Mouse (Mus musculus) hindlimb bud, embryonic 11.5 days (tissue): ENCODE measurements at regions not wholly inside any gene's neighbourhood (a gene's known extent, or its start where the extent isn't known, plus 50 kb on each side); places are given as distances from the start of the nearest gene placed in this dataset.
"Not testable (repeated sequence)": the region's sequence is repeated elsewhere in the genome, so short reads cannot be mapped to it uniquely, and the experiment has no call there.

Source experiments
- DNase-seq: peaks from one replicate; pipeline ENCODE4 v3.0.0-alpha.2; 2012; ENCODE audit warnings: low read depth, low spot score; ENCODE audit errors: extremely low spot score

DNA sequence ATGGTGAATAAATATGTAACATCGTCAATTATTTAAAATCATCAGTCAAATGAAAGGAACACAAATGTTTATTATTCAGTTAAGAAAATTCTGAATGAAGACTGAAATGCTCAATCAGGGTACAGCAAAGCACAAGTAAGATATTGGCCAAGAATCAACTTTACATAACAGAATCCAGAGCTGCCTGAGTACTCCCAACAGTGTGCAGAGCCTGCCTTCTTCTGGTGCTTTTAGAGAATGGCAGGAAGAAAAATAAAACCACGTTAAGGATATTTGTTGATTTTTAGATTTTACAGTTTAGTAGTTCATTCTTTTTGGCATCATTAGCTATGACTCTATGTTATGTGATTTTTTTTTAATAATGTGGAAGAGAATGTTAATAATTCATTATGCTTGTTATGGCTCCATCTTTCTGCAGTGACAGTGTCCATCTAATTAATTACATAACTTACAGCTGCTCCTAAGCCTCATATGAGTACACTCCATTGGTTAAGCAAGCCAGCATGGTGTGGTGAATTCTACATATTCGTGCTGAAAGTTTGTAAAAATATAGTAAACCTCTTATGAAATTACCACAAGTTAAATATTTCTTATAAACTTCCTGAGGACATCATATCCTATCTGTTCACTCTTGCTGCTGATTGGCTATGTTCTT, 579.0 kb downstream of the Kcna4 start:
- no peak for DNase-seq

DNA sequence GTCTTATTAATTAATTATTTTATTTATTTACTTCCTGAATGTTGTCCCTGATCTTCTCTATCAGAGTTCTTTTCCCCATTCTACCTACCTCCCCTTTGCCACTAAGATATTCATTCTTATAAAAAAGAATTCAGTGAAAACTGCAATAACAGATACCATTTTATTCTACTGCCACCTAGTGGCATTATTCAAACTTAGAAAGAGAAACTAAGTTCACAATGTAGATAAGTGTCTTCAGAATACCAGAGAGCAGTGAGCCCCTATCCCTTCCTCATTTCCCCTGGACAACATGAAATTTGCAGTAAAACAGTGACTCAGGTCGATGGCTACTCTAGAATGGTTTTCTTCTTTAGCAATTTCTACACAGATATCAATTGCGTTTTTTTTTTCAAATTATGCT, 589.2 kb downstream of the Kcna4 start:
- DNase-seq: peak; percentile 8

DNA sequence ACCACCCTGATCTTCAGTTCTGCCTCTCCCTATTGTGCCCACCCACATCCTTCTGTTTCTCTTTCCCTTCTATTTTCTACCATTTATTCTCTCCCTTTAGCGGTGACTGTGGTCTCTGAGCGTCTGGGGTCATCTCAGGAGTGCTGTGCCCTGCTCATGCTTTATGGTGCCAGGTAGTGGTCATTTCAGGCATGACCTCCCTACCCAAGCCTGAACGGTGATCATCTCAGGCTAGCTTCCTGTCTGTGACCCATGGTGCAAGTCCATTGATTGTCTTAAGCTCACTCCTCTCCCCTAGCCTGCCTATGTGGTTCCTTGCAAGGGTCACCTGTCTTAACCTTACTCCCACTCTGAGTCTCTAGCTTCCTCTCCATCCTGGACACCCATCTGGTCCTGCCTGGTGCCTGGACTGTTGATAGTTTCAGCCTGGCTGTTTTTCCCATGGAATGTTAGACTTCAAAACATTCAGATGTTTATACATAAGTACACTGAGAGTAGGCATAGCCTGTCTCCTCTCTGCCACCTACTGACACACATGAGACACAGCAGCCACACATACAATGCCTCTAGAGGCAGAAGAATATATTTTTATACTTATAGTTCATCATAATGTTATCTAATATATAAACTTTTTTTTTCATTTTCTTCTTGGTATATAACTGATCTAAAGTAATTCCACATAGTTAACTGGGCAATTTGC, 595.8 kb downstream of the Kcna4 start:
- DNase-seq: no peak

DNA sequence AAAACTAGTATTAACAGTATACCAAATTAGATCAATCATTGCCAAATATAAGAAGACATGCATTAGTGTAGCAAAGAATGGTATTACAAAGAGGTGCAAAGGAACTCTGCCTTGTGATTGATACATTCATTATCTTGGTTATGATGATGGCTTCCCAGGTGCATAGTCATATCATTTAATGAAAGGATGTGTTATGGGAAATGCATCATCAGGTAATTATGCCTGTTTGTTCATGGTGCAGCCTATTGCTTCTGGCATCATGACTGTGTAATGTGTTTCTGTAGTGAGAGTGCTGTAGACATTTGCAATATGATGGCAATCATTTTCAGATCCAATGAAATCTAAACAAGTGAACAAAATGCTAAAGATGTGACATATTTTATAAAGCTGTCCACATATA, 597.8 kb downstream of the Kcna4 start:
- no peak for DNase-seq

DNA sequence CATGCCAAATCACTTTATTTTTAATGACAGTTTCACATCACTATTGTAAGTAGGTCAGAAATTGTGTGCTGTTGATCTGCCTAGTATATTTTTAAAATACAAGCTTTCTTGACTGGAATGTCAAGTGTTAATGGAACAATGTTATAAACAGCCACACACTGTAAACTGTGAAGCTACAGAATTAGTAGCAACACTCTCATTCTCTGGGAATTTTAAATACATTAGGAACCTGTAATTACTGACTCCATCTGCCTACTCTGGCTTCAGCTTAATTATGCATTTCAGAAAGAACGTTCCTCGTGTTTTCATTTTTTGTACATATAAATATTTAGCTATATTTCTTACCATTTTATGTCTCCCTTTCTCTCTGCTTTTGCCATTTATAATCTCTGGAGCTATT, 634.7 kb downstream of the Kcna4 start:
- DNase-seq: no peak

DNA sequence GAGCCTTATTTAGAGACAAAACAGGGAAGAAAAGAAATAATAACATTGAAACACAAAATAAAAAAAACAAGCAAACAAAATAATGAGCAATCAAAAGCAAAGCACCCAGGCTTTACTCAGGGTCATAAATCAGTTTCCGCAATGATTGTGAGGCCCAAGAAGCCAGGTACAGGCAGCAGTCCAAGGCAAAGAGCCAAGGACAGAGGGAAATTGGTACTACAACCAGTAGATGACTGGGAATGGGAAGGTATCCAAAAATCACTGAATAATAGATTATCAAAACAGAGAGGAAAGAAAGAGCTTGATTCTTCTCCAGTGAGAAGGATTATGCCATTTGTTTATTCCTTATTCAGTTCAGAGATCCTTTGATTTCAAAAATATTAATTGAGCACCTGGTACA, 636.2 kb downstream of the Kcna4 start:
- no peak for DNase-seq

DNA sequence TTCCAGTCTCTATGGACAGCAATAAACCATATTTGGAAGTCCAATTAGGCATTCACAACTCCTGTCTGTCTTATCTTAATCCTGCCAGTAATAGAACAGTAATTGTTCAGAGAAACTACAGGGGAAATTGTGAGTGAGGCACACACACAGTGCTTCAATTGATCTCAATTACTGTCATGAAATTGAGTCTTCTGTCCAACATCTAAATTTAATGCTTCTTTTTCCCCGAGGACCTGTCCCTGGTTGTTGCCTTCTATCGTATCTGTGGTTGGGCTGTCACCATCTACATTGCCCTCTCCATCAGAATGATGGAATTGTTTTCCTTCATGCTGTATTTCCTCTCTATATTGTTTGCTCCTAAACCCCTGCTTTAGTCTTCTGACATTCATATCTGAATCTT, 644.9 kb downstream of the Kcna4 start:
- DNase-seq: no peak

DNA sequence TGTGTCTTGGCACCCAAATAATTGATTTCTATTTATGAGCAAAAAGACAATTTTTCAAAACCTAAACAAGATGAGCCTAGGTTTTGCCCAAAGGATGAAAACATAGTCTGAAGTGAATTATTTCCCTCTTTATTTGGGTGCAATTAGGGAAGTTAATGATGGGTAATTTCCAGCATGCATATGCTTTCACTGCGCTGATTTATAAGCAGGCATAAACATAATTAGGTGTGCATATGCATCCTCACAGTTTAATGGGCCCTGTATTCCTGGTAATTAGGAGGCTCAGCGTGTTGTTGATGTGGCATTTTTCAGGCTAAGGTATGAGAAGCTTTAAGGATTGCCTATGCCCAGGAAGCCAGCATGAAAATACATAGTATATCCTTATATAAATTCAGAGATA, 645.3 kb downstream of the Kcna4 start:
- DNase-seq: no peak

DNA sequence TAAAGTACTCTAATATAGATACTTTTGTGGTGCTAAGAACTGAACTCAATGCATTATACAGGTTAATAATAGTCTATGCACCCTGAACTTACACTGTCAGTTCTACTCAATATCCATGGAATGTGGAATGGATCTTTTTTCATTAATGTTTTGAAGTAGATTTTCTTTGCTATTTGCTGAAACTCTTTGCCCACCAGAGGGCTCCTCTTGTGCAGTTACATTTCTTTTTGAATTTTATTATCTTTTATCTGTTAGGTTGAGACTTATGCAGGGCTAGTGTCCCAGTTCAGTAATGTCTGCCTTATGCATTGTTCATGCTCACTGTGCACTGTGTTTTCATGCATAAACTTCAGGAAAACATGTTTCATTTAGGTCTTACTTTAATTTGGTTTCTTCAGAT, 650.9 kb downstream of the Kcna4 start:
- DNase-seq: no peak

DNA sequence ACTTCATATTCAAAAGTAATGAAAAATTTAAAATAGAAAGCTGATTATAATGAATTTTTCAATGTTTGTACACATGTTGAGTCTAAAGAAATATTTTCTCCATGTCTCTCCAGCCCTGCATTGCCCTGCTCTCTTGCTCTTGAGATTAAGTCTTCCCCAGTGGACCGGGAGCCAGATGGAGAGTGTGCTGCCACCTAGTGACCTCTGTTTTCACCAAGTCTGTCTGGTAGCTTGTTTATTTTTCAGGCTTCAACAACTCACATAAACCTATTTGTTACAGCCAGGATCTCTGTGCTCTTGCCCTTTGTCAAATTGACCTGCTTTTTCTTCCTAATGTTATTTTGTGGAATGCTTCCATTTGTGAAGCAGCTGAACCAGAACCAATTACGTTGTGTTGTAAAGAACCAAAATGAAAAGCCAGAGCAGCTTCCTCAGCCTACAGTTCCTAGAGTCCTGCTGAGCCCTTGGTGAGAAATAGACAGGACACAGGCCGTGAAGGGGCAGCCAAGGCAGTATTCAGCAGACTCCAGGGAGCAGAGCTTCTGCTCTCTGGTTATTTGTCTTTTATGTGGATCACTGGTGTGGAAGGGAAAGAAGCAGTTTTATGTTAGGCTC, 655.5 kb downstream of the Kcna4 start:
- no peak for DNase-seq

DNA sequence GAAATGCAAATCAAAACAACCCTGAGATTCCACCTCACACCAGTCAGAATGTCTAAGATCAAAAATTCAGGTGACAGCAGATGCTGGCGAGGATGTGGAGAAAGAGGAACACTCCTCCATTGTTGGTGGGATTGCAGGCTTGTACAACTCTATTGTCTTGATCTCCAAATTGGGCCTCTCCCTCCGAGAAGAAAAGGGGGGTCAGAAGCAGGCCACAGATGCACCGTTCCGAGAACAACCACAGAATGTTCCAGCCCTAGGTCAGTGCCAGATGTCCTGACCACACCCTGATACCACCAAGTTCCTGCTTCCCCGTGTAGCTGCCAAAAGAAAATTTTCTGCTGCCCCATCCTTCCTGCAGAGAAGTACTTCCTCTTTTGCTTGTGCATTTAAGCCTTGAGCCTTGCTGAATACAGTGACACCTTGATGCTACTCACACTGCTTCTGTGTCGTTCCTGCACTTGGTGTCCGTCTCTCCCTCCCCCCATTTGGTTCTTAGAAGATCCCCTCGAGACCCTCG, 665.2 kb downstream of the Kcna4 start:
- DNase-seq: not testable (repeated sequence)

DNA sequence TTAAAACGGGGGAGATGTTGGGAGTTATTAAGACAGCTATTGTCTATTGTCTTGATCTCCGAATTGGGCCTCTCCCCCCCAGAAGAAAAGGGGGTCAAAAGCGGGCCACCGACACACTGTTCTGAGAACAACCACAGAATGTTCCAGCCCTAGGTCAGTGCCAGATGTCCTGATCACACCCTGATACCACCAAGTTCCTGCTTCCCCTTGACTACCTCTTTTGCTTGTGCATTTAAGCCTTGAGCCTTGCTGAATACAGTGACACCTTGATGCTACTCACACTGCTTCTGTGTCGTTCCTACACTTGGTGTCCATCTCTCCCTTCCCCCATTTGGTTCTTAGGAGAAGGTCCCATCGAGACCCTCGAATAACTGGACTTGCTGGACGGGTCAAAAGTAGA, 673.5 kb downstream of the Kcna4 start:
- not testable (repeated sequence) for DNase-seq

DNA sequence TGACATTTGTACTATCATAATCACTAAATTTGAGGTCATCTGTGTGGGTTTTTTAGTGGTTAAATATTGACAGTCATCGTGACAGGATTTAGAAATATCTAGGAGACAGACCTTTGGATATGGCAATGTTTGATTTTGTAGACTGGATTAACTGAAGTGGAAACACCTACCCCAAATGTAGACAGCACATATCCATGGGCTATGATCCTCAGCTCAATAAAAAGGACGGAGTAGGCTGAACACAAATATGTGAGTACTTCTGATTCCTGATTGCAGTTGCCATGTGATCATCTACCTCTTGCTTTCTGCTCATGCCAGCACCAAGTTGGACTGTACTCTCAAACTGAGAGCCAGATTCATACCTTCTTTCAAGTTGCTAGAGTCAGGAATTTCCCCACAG, 674.4 kb downstream of the Kcna4 start:
- no peak for DNase-seq

DNA sequence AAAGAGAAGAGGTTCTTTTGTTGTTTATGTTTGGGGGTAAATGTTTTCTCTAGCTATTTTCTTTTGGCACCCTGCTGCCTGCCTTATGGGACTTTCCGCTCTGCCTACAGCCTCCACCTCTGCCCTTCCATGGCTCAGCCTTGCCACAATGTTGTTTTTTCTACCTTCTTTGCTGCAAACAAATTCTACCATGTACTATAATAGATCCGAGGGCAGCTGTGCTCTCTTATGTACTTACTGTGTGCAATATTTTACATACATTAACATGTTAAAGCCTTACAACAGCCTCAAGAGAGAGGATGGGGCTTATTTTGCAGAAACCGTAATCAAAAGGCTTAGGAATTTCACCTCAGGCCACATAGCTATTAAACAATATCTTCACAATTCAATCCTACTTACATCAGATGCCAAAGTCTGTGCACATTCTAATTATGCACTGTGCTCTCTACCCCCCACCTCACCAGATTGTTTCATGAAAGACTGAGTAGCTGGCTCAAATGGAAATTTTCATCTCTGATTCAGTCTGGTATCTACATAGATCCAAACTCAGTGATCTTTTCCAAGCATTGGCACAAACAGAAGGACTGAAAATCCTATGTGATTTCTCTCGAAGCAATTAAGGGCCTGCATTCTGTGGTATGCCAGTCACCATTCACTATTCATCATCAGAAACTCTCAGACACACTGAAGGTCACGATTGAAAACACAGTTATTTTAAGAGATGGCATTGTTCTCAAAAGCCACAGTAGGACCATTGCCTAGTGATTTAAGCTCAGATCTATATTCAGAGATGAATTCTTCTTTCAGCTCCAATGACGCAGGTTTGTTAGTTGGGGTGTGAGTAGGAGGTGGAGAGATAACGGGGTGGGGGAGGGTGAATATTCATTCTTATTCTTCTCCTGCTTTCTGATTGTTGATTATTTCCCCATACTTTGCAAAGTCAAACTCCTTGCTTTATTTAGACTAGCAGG, 675.2 kb downstream of the Kcna4 start:
- DNase-seq: no peak

DNA sequence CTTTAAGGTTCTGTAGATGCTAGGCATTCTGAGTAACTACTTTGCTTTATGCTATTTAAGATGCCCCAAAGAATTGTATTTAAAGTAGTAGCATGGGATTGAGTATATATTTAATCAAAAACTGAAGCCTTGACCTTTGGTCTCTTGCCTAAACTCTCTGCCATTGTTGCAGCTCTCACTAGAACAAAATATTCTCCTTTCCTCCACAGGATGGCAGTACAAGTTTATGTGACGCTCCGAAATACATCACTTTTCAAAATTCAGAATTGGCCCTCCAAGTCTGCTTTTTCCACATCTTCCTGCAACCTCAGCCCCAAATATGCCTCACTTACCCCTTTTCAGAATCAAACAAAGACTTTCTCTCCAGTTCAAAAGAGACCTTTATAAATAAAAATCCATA, 678.1 kb downstream of the Kcna4 start:
- peak; percentile 8 for DNase-seq

DNA sequence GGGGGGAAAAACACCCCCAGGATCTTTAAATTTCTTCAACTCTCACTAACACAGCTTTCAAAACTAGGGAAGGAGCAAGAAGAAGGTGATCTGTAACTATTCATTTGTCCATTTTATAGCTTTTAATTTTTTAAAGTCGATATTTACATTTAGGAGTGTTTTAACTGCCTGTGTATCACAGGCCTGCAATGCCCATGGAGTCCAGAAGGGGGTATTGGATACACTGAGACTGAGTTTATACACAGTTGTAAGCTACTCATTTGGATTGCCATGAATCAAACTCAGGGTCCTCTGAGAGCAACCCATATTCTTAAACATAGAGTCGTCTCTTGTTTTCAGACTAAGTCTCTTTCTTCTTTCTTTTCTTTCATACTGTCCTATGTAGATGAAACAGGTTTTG, 679.1 kb downstream of the Kcna4 start:
- no peak for DNase-seq

DNA sequence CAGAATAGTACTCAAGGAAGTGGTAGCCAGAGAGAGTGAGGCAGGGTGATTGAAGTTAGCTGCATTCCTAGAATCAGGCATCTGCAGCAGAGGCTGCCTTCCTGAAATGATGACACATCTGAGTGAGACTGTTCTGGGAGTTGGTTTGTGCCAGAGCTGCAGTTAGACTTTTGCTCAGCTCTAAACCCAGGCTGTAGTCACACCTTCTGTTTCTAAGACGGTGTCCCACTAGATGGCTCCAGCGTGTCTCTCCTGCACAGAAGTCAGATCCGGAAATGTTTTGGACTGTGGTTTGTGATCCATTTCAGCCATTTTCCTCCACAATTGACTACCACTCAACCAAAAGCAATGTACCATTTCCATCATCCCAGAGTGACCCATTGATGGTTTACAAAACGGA, 683.1 kb downstream of the Kcna4 start:
- DNase-seq: no peak

DNA sequence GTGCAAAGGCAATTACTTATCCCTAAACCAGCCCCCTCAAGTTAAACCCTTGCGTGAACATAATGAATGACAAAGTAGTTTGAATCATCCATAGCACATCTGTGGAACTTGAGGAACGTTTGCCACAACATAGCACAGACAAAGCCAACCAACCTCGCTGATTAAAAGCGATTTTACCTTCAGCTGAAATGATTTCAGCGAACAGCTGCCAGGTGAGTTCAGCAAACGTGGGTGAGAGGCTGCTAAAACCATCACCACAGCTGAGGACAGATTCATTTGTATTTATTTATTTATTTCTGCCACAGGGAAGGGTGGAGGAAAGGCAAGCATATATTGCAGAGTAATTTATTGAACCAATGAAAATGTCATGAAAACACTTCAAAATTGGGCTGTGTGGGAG, 704.4 kb downstream of the Kcna4 start:
- DNase-seq: no peak

DNA sequence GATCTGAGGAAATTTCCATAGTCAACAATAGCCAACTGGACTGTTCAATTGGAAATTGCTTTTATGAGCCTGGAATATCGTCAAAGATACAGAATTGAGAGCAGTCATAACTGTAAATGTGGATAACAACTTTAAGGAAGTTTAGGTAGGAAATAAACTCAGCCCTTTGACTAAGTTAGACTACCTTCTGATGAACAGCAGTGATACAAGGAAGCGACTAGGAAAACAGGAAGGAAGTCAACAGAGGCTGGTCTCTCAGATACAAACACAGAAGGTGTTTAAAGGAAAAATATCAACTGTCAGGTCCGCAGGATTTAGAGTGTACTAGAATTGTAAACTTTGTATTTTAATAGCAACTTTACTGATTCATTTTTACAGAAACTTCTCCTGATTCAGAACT, 721.1 kb downstream of the Kcna4 start:
- DNase-seq: no peak

DNA sequence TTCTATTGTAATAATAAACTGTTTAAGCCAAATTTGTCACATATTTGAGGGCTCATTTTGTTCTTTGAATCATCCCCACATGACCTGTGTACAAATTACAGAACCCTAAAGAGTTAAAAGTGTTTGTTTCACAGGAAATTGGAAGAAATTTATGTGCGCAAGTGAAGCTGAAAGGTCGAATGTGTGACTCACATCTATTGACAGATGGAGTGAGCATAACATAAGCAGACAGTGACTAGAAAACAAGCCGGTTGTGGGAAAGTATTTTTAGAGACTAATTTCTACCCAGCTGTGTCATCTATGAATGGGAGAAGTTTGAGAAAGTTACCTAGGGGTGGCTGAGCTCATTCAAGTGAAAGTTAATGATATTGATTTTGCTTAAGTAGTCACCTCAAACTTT, 732.8 kb downstream of the Kcna4 start:
- DNase-seq: no peak

DNA sequence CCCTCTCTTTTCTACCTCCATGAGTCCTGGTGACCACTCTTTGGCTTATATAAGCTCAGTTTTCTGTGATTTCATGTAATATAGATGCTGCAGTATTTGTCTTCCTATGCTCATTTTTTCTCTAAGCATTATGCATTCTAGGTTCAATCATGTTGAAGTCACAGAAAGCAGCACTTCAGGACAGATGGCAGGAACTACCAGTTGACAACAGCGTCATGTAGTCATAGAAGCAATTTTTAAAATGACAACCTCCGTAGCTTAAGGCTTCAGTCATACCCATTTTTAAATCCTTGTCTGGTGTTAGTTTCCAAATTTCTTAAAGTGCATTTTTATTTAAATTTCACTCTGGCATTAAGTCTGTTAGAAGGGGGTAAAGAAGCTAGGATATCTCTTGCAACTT, 740.2 kb downstream of the Kcna4 start:
- DNase-seq: no peak
